Mouse (Mus musculus): ENCODE data around the gene Tmem116. TPM values are rescaled to one million over a fixed set of nuclear protein-coding genes. Genes with fewer than 3 reads are reported as not detected.

The Tmem116 gene
- polyA plus RNA-seq, 1 experiment from 2014 or later: 1.3 TPM

DNA sequence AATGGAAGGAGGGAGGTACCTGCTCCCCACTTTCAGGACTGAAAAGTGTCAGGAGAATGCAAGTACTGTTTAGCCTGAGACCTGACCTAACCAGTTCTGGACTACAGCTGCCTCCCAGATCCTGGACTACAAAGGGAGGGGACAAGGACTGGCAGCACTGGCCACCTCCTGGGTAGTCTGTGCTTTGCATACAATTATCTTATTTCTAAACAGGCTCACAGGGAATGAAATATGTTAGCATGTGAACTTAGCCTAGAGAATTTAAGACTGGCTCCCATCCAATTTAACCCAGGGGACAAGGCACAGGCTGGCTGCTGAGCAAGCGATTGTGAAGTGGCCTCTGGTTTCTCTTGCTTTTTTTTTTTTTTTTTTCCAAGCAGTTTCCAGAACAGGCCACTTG, 119.1 kb downstream of the Tmem116 start:
- Histone ChIP-seq H3K9me3 (no peaks in the 10 kb centered on the region), H3K36me3 (peaks cover 83% of the 10 kb centered on the region), H3K27ac (no peak overlapping the region), H3K4me1 (no peaks in the 10 kb centered on the region), H3K27me3 (no peaks in the 10 kb centered on the region), H3K4me2 (no peak overlapping the region), H3K9ac (no peak overlapping the region), H3K4me3 (no peak overlapping the region)
- 80% methylated on average over 1 of the region's 1 CpGs for WGBS
- ATAC-seq (ENCODE audit: insufficient number of reproducible peaks, insufficient read depth, low FRiP score, low TSS enrichment, low read depth): no peak

Other genes with a start within 250 kb of the Tmem116 start
- 726 and 753 TPM in 2 replicates for gene Rpl6, start 247.4 kb upstream of the Tmem116 start, polyA plus RNA-seq (2015; fragmentation: Nextera tagmentation; extraction: Ambion mirVana)
- 4.7 and 7.1 TPM in 2 replicates for gene Hectd4, start 231.7 kb upstream of the Tmem116 start, polyA plus RNA-seq (2015; fragmentation: Nextera tagmentation; extraction: Ambion mirVana)
- gene Trafd1, start 66.3 kb upstream of the Tmem116 start, polyA plus RNA-seq (2015; fragmentation: Nextera tagmentation; extraction: Ambion mirVana): 74.6 and 80.7 TPM in 2 replicates
- 39.2 and 40.8 TPM in 2 replicates for gene Naa25, start 54.0 kb upstream of the Tmem116 start, polyA plus RNA-seq (2015; fragmentation: Nextera tagmentation; extraction: Ambion mirVana)
- gene Erp29, start 613 bp downstream of the Tmem116 start, polyA plus RNA-seq (2015; fragmentation: Nextera tagmentation; extraction: Ambion mirVana): 160 TPM in 2 replicates
- not detected in 2 replicates for gene Adam1b, start 51.5 kb downstream of the Tmem116 start, polyA plus RNA-seq (2015; fragmentation: Nextera tagmentation; extraction: Ambion mirVana)
- gene Adam1a, start 93.6 kb downstream of the Tmem116 start, polyA plus RNA-seq (2015; fragmentation: Nextera tagmentation; extraction: Ambion mirVana): 2.3 and 2.5 TPM in 2 replicates
- not detected in 2 replicates for gene Gm42878, start 93.6 kb downstream of the Tmem116 start, polyA plus RNA-seq (2015; fragmentation: Nextera tagmentation; extraction: Ambion mirVana)
- 49.4 and 55.2 TPM in 2 replicates for gene Mapkapk5, start 94.0 kb downstream of the Tmem116 start, polyA plus RNA-seq (2015; fragmentation: Nextera tagmentation; extraction: Ambion mirVana)
- 259 and 281 TPM in 2 replicates for gene Aldh2, start 141.9 kb downstream of the Tmem116 start, polyA plus RNA-seq (2015; fragmentation: Nextera tagmentation; extraction: Ambion mirVana)
- gene Acad12, start 167.0 kb downstream of the Tmem116 start, polyA plus RNA-seq (2015; fragmentation: Nextera tagmentation; extraction: Ambion mirVana): 1.2 and 1.9 TPM in 2 replicates
- 1.9 and 2.1 TPM in 2 replicates for gene Acad10, start 208.6 kb downstream of the Tmem116 start, polyA plus RNA-seq (2015; fragmentation: Nextera tagmentation; extraction: Ambion mirVana)
- 44.5 and 44.7 TPM in 2 replicates for gene Brap, start 208.7 kb downstream of the Tmem116 start, polyA plus RNA-seq (2015; fragmentation: Nextera tagmentation; extraction: Ambion mirVana)